Mouse (Mus musculus) cortical plate, adult 2 months (tissue): ENCODE results near the gene Plekhg3.

Experiments
- CTCF ChIP-seq: fragments of 200-500 bp; IDR thresholded peaks from 2 replicates; pipeline ENCODE4 v1.5.1; 2011; ENCODE audit warnings: mild to moderate bottlenecking, control low read depth, low read length; ENCODE audit not compliant: insufficient read depth; ENCODE audit errors: extremely low read depth
- POLR2A ChIP-seq: fragments of 200-500 bp; IDR thresholded peaks from 2 replicates; pipeline ENCODE4 v1.6.1; 2011; ENCODE audit warnings: mild to moderate bottlenecking, low read length, control low read depth; ENCODE audit not compliant: insufficient read depth; ENCODE audit errors: extremely low read depth

- TF ChIP-seq CTCF (no peak), POLR2A (no peak)
These were observed 10.1 kb downstream of the Plekhg3 start for GRCm38 (mm10) chr12:76540701-76541221.
